Mouse (Mus musculus): ENCODE measurements around the gene Serpina3b. TPM values are rescaled to one million over a fixed set of nuclear protein-coding genes. Genes with fewer than 3 reads are reported as not detected.

Gene Serpina3b
- polyA plus RNA-seq, 1 experiment from 2014 or later, result not detected

- no peak overlapping the region for H3K4me2 ChIP-seq
- H3K36me3 ChIP-seq (ENCODE audit: control insufficient read depth, insufficient read depth, low read length), result no peaks in the 10 kb centered on the region
- no peaks in the 10 kb centered on the region for H3K27me3 ChIP-seq (ENCODE audit: control insufficient read depth, insufficient read depth, low read length)
- ATAC-seq (ENCODE audit: low FRiP score) (no peak), DNase-seq (ENCODE audit: low spot score, missing footprints) (no peak)
- no peak overlapping the region for H3K9ac ChIP-seq (ENCODE audit: low read length)
- WGBS, result 88% methylated on average over 1 of the region's 1 CpGs
- H3K27ac ChIP-seq (ENCODE audit: low read depth, low read length), result no peak overlapping the region
- H3K9me3 ChIP-seq (ENCODE audit: control insufficient read depth, low read length), result no peaks in the 10 kb centered on the region
- H3K4me3 ChIP-seq (ENCODE audit: low read depth, low read length), result no peak overlapping the region
- no peaks in the 10 kb centered on the region for H3K4me1 ChIP-seq (ENCODE audit: control insufficient read depth, insufficient read depth, low read length)
Observed at GRCm38 (mm10) chr12:104123097-104123496, 4.7 kb upstream of the Serpina3b start.

- Histone ChIP-seq H3K27me3 (ENCODE audit: control insufficient read depth, insufficient read depth, low read length) (no peaks in the 10 kb centered on the region), H3K4me3 (ENCODE audit: low read depth, low read length) (no peak overlapping the region), H3K27ac (ENCODE audit: low read depth, low read length) (no peak overlapping the region), H3K9ac (ENCODE audit: low read length) (no peak overlapping the region), H3K4me1 (ENCODE audit: control insufficient read depth, insufficient read depth, low read length) (no peaks in the 10 kb centered on the region), H3K9me3 (ENCODE audit: control insufficient read depth, low read length) (no peaks in the 10 kb centered on the region), H3K36me3 (ENCODE audit: control insufficient read depth, insufficient read depth, low read length) (no peaks in the 10 kb centered on the region), H3K4me2 (no peak overlapping the region)
- no peak for DNase-seq (ENCODE audit: low spot score, missing footprints)
- 77% methylated on average over 2 of the region's 2 CpGs for WGBS
- ATAC-seq (ENCODE audit: low FRiP score), result no peak
Observed at GRCm38 (mm10) chr12:104123996-104124395, 3.8 kb upstream of the Serpina3b start.

DNA sequence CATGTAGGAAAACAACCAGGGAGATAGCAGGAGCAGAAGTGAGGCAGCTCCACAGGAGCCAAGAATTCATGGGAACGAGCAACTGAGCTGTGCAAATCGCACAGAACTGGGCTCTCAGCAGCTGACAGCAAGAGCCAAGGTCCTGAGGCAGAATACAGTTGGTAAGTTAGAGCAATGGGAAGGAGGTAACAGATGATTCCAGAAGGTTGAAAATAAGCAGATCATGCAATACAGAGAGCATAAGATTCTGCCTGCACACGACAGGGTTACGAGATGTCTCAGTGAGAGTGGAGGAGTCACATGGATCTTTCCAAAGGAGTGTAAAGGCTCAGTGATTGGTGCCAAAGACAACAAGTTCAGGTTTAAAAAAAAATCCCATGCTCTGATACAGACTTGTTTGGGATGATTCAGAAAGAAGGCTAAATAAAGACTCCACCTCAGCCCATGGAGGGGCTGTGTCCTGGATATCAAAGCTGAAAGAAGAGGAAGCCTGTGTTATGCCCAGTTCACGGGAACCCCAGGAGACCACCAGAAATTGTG, 2.7 kb upstream of the Serpina3b start:
- H3K27me3 ChIP-seq (ENCODE audit: control insufficient read depth, insufficient read depth, low read length), result no peaks in the 10 kb centered on the region
- no peaks in the 10 kb centered on the region for H3K36me3 ChIP-seq (ENCODE audit: control insufficient read depth, insufficient read depth, low read length)
- ATAC-seq (ENCODE audit: low FRiP score) (no peak), DNase-seq (ENCODE audit: low spot score, missing footprints) (no peak)
- no peak overlapping the region for H3K4me2 ChIP-seq
- WGBS, result 90% methylated on average over 5 of the region's 5 CpGs
- H3K9me3 ChIP-seq (ENCODE audit: control insufficient read depth, low read length), result no peaks in the 10 kb centered on the region
- H3K4me3 ChIP-seq (ENCODE audit: low read depth, low read length), result no peak overlapping the region
- H3K27ac ChIP-seq (ENCODE audit: low read depth, low read length), result no peak overlapping the region
- no peak overlapping the region for H3K9ac ChIP-seq (ENCODE audit: low read length)
- no peaks in the 10 kb centered on the region for H3K4me1 ChIP-seq (ENCODE audit: control insufficient read depth, insufficient read depth, low read length)

DNA sequence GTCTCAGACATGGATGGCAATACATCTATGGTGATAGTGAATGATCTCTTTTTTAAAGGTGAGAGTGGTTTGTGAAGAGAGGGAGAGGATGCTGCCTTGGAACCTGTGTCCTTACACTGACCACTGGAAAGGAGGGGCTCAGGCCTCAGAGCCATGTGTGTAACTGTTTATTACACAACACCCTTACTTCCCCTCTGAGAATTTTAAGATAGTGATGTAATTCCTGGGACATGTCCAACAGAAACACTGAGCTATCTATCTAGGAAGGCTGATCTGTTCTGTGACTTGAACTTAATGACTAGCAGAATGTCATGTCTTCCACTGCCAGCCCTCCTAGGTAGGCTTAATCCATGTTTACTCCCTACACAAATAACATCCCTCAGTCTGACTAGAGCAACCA, 3.2 kb downstream of the Serpina3b start:
- DNase-seq (ENCODE audit: low spot score, missing footprints) (no peak), ATAC-seq (ENCODE audit: low FRiP score) (no peak)
- Histone ChIP-seq H3K36me3 (ENCODE audit: control insufficient read depth, insufficient read depth, low read length) (no peaks in the 10 kb centered on the region), H3K4me1 (ENCODE audit: control insufficient read depth, insufficient read depth, low read length) (no peaks in the 10 kb centered on the region), H3K27ac (ENCODE audit: low read depth, low read length) (no peak overlapping the region), H3K9ac (ENCODE audit: low read length) (no peak overlapping the region), H3K9me3 (ENCODE audit: control insufficient read depth, low read length) (no peaks in the 10 kb centered on the region), H3K4me3 (ENCODE audit: low read depth, low read length) (no peak overlapping the region), H3K27me3 (ENCODE audit: control insufficient read depth, insufficient read depth, low read length) (no peaks in the 10 kb centered on the region), H3K4me2 (no peak overlapping the region)

DNA sequence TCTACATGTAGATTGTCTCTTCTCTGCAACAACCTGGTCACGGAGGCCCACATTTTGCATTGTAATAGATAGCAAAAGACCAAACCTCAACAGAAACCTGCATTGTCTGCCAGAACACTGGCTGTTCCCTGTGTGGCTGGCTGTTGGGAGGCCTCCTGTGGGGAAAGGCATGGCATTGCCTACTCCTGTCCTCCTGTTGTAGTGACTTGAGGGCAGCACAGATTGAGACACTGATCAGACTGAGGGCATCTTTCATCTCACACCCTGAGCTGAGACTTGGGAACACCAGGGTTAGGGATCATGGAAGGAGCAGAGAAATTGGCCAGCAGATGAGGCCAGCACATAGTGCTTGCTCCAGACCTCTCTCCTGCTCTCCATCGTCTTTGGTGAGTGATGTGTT, 10.4 kb downstream of the Serpina3b start:
- Histone ChIP-seq H3K9me3 (ENCODE audit: control insufficient read depth, low read length) (no peaks in the 10 kb centered on the region), H3K27ac (ENCODE audit: low read depth, low read length) (no peak overlapping the region), H3K9ac (ENCODE audit: low read length) (no peak overlapping the region), H3K4me1 (ENCODE audit: control insufficient read depth, insufficient read depth, low read length) (no peaks in the 10 kb centered on the region), H3K4me3 (ENCODE audit: low read depth, low read length) (no peak overlapping the region), H3K36me3 (ENCODE audit: control insufficient read depth, insufficient read depth, low read length) (no peaks in the 10 kb centered on the region), H3K27me3 (ENCODE audit: control insufficient read depth, insufficient read depth, low read length) (no peaks in the 10 kb centered on the region), H3K4me2 (no peak overlapping the region)
- DNase-seq (ENCODE audit: low spot score, missing footprints) (no peak), ATAC-seq (ENCODE audit: low FRiP score) (no peak)
- 88% methylated on average over 2 of the region's 2 CpGs for WGBS

DNA sequence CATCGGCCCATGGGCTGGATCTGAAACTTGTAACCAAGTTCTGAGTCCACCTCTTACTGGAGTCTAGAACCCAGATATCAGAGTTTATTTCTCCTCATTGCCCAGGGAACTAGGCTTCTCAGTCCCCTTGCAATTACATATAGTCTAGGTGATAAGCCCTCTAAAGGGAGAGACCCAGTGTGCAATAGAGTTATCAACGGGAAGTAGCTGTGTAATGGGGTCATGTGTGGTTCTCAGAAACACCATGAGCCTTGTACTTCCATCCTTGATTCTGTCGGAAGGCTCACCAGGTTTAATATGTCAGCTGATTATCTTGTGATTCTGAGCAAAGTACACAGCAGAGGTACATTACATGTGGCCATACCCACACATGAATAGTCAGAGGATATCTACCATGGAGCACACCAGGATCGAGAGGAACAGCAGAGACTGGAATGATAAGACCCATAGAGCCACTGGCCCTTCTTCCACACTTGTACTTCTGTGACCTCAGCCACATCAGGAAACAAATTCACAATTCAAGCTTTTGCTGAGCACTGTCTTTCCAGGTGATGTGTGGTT, 12.8 kb downstream of the Serpina3b start:
- H3K4me1 ChIP-seq (ENCODE audit: control insufficient read depth, insufficient read depth, low read length), result no peaks in the 10 kb centered on the region
- no peak for DNase-seq (ENCODE audit: low spot score, missing footprints)
- 90% methylated on average over 4 of the region's 4 CpGs for whole genome bisulfite sequencing

GRCm38 (mm10) chr12:104141506-104141905, 13.7 kb downstream of the Serpina3b start:
- DNase-seq (ENCODE audit: low spot score, missing footprints), result no peak
- H3K9ac ChIP-seq (ENCODE audit: low read length), result no peak overlapping the region
- whole genome bisulfite sequencing, result 75% methylated on average over 1 of the region's 1 CpGs

More for the DNA sequence above, 12.8 kb downstream of the Serpina3b start:
- no peaks in the 10 kb centered on the region for H3K36me3 ChIP-seq (ENCODE audit: control insufficient read depth, insufficient read depth, low read length)
- no peaks in the 10 kb centered on the region for H3K9me3 ChIP-seq (ENCODE audit: control insufficient read depth, low read length)
- H3K9ac ChIP-seq (ENCODE audit: low read length), result no peak overlapping the region
- no peak for ATAC-seq (ENCODE audit: low FRiP score)
- H3K4me2 ChIP-seq, result no peak overlapping the region
- no peak overlapping the region for H3K4me3 ChIP-seq (ENCODE audit: low read depth, low read length)
- H3K27me3 ChIP-seq (ENCODE audit: control insufficient read depth, insufficient read depth, low read length), result no peaks in the 10 kb centered on the region
- H3K27ac ChIP-seq (ENCODE audit: low read depth, low read length), result no peak overlapping the region

DNA sequence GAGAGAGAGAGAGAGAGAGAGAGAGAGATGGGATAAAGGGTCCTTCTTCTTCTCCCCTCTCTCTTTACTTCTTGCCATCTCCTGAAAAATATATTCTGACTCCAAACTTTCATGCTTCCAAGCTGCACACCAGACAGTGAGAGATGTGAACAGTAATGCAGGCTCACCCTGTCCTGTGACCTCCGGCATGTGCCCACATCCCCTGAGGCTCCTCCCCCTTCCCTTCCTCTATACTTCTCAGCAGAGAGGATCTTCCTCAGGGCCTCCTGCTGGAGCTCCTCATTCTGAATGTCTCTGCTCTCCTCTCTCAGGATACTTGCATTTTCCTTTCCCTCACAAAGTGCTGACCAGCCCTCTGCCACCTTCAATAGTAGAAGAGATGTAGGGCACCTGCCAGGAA, 14.6 kb downstream of the Serpina3b start:
- H3K4me1 ChIP-seq (ENCODE audit: control insufficient read depth, insufficient read depth, low read length), result no peaks in the 10 kb centered on the region
- no peak for ATAC-seq (ENCODE audit: low FRiP score)
- no peak overlapping the region for H3K4me3 ChIP-seq (ENCODE audit: low read depth, low read length)
- no peak overlapping the region for H3K9ac ChIP-seq (ENCODE audit: low read length)
- H3K9me3 ChIP-seq (ENCODE audit: control insufficient read depth, low read length), result no peaks in the 10 kb centered on the region
- no peak overlapping the region for H3K4me2 ChIP-seq
- WGBS, result 86% methylated on average over 1 of the region's 1 CpGs
- H3K27ac ChIP-seq (ENCODE audit: low read depth, low read length), result no peak overlapping the region
- H3K27me3 ChIP-seq (ENCODE audit: control insufficient read depth, insufficient read depth, low read length), result no peaks in the 10 kb centered on the region
- no peak for DNase-seq (ENCODE audit: low spot score, missing footprints)
- H3K36me3 ChIP-seq (ENCODE audit: control insufficient read depth, insufficient read depth, low read length), result no peaks in the 10 kb centered on the region

More at GRCm38 (mm10) chr12:104141506-104141905, 13.7 kb downstream of the Serpina3b start:
- Histone ChIP-seq H3K4me1 (ENCODE audit: control insufficient read depth, insufficient read depth, low read length) (no peaks in the 10 kb centered on the region), H3K4me2 (no peak overlapping the region), H3K4me3 (ENCODE audit: low read depth, low read length) (no peak overlapping the region), H3K36me3 (ENCODE audit: control insufficient read depth, insufficient read depth, low read length) (no peaks in the 10 kb centered on the region), H3K27ac (ENCODE audit: low read depth, low read length) (no peak overlapping the region), H3K27me3 (ENCODE audit: control insufficient read depth, insufficient read depth, low read length) (no peaks in the 10 kb centered on the region), H3K9me3 (ENCODE audit: control insufficient read depth, low read length) (no peaks in the 10 kb centered on the region)
- ATAC-seq (ENCODE audit: low FRiP score), result no peak

GRCm38 (mm10) chr12:104143286-104143685, 15.5 kb downstream of the Serpina3b start:
- ATAC-seq (ENCODE audit: low FRiP score), result no peak
- Histone ChIP-seq H3K4me3 (ENCODE audit: low read depth, low read length) (no peak overlapping the region), H3K36me3 (ENCODE audit: control insufficient read depth, insufficient read depth, low read length) (no peaks in the 10 kb centered on the region), H3K27ac (ENCODE audit: low read depth, low read length) (no peak overlapping the region), H3K9me3 (ENCODE audit: control insufficient read depth, low read length) (no peaks in the 10 kb centered on the region), H3K4me1 (ENCODE audit: control insufficient read depth, insufficient read depth, low read length) (no peaks in the 10 kb centered on the region), H3K9ac (ENCODE audit: low read length) (no peak overlapping the region), H3K27me3 (ENCODE audit: control insufficient read depth, insufficient read depth, low read length) (no peaks in the 10 kb centered on the region), H3K4me2 (no peak overlapping the region)
- DNase-seq (ENCODE audit: low spot score, missing footprints), result no peak
- whole genome bisulfite sequencing, result 71% methylated on average over 1 of the region's 1 CpGs

Data from midbrain, embryonic 11.5 days (tissue).